Mouse (Mus musculus) left cerebral cortex, postnatal 36 days (tissue): ENCODE results near the gene Aup1. TPM values are rescaled to one million over a fixed set of nuclear protein-coding genes. Genes with fewer than 3 reads are reported as not detected.

Source experiments
- DNase-seq, 2 experiments: peaks; one replicate each; pipeline ENCODE4 v3.0.0; 2021 to 2022; ENCODE audit warnings: low spot score in 2 of 2, mixed read lengths in 1 of 2
- intact Hi-C: fragments of 180-260 bp; cut with DNase I; formaldehyde crosslinking; loops from one replicate; pipeline ENCODE4 v1.15.1; 2025
- total RNA-seq, 2 experiments: library from RNA; stranded (reverse); gene quantifications; 2 replicates each; pipeline ENCODE4 v1.2.3; 2021

Aup1 gene
- total RNA-seq, 2 experiments from 2014 or later, result 112 to 131 TPM

GRCm38 (mm10) chr6:83058725-83059124, 4.4 kb downstream of the Aup1 start:
- intact Hi-C loops, result no loop called here
- DNase-seq, result no peak

GRCm38 (mm10) chr6:83065995-83066394, 11.7 kb downstream of the Aup1 start:
- intact Hi-C loops, result no loop called here
- no peak for DNase-seq

- DNase-seq, result no peak
- intact Hi-C loops, result no loop called here
Measured at GRCm38 (mm10) chr6:83066441-83066840, 12.1 kb downstream of the Aup1 start.

- intact Hi-C loops, result no loop called here
- DNase-seq, result no peak
Measured at GRCm38 (mm10) chr6:83068221-83068620, 13.9 kb downstream of the Aup1 start.

- intact Hi-C loops, result no loop called here
Measured at GRCm38 (mm10) chr6:83068706-83069487, 14.6 kb downstream of the Aup1 start.

GRCm38 (mm10) chr6:83069488-83070246, 15.3 kb downstream of the Aup1 start:
- intact Hi-C loops, result loop anchor here (10.0 kb wide), 1 partner anchor 645 kb away; the partner anchor contains the start of gene Vax2
- no peak for DNase-seq

More at GRCm38 (mm10) chr6:83068706-83069487, 14.6 kb downstream of the Aup1 start:
- no peak for DNase-seq

- no peak for DNase-seq
- intact Hi-C loops, result loop anchor here (10.0 kb wide), 1 partner anchor 645 kb away; the partner anchor contains the start of gene Vax2
Measured at GRCm38 (mm10) chr6:83070247-83070310, 15.8 kb downstream of the Aup1 start, which contains the start of gene Tlx2. TSS of gene Tlx2 (minus strand) at chr6:83070293.

GRCm38 (mm10) chr6:83070311-83071219, 16.2 kb downstream of the Aup1 start:
- intact Hi-C loops, result loop anchor here (10.0 kb wide), 1 partner anchor 644 kb away; the partner anchor contains the start of gene Vax2
- peak; percentile 54 to 57 for DNase-seq

GRCm38 (mm10) chr6:83071220-83071619, 16.9 kb downstream of the Aup1 start:
- DNase-seq, result no peak
- intact Hi-C loops, result loop anchor here (10.0 kb wide), 1 partner anchor 644 kb away; the partner anchor contains the start of gene Vax2

- intact Hi-C loops, result loop anchor here (5.0 to 10.0 kb wide), 2 partner anchors 78 to 640 kb away; partner anchors contain the start of gene Vax2
- no peak for DNase-seq
Measured at GRCm38 (mm10) chr6:83074979-83075378, 20.7 kb downstream of the Aup1 start.

- DNase-seq, result no peak
- intact Hi-C loops, result loop anchor here (1.0 to 10.0 kb wide), 4 partner anchors 23 to 637 kb away; partner anchors contain the start of genes Aup1, Ccdc142, Gm42688 and Vax2
Measured at GRCm38 (mm10) chr6:83077630-83078323, 23.5 kb downstream of the Aup1 start, which contains the start of gene Pcgf1. TSS of gene Pcgf1 (plus strand) at chr6:83077869.

GRCm38 (mm10) chr6:83078324-83078858, 24.1 kb downstream of the Aup1 start:
- intact Hi-C loops, result loop anchor here (1.0 to 10.0 kb wide), 4 partner anchors 22 to 636 kb away; partner anchors contain the start of genes Aup1, Ccdc142, Gm42688 and Vax2
- peak; percentile 99 for DNase-seq

GRCm38 (mm10) chr6:83080210-83080609, 25.9 kb downstream of the Aup1 start:
- intact Hi-C loops, result no loop called here
- DNase-seq, result no peak

- no peak for DNase-seq
- intact Hi-C loops, result no loop called here
Measured at GRCm38 (mm10) chr6:83083497-83083896, 29.2 kb downstream of the Aup1 start.

- intact Hi-C loops, result no loop called here
- DNase-seq, result no peak
Measured at GRCm38 (mm10) chr6:83084477-83084876, 30.2 kb downstream of the Aup1 start.

GRCm38 (mm10) chr6:83086121-83087035, 32.1 kb downstream of the Aup1 start, which contains the start of gene Lbx2:
TSS of gene Lbx2 (plus strand) at chr6:83086367.
- DNase-seq, result no peak
- intact Hi-C loops, result no loop called here

- intact Hi-C loops, result no loop called here
- DNase-seq, result no peak
Measured at GRCm38 (mm10) chr6:83087205-83087925, 33.0 kb downstream of the Aup1 start.
